Mouse (Mus musculus) ovary, postnatal 10 days (tissue): ENCODE results near the gene Gm20431.
A peak's percentile ranks its signal among the peaks of the same experiment; 100 is the strongest.
"Not testable (repeated sequence)": the region's sequence is repeated elsewhere in the genome, so short reads cannot be mapped to it uniquely, and the experiment has no call there.

Experiments used
- DNase-seq: peaks from one replicate; pipeline ENCODE4 v3.0.0; 2022; ENCODE audit warnings: low spot score

The Gm20431 gene

DNA sequence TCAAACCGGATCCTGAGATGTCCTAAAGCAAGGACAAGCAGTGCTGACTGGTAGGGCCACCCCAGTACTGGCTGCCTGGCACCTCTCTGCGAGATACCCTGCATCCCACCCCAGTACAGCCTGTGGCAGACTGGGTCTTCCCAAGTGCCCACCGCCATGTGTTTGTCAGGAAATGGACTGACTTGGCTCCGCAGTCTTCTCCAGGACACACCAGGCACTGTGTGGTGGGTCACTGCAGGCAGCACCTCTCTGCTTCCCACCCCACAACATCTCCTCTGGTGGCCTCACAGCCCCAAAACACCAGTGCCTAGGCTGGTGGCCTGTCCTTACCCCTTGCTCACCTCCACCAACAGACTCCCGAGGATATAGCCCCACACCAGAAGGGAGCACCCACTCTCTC, 30.9 kb downstream of the Gm20431 start:
- DNase-seq: no peak

DNA sequence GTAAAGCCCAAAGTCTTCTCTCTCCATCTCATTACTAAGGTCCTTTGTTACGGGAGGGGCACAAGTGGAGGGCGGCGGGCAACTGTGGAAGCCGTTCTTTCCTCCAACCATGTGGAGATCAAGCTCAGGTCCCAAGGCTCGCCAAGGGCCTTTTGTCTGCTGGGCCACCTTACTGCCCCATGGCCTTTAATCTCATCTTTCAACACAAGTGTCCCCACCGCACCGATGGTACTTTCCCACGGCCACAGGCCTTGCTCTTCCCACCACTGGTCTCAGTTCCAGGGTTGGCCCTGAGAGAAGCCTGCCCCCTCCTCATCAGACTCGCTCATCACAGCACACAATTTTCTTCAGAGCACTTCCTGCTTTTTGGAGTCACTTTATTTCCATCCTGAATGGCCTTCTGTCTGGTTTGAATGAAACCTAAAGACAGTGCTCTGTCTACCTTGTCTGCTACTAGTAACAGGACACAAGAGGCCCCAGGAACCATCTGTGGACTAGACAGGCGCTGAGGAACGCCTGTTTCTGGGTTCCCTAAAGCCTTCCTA, 31.6 kb downstream of the Gm20431 start:
- DNase-seq: no peak

DNA sequence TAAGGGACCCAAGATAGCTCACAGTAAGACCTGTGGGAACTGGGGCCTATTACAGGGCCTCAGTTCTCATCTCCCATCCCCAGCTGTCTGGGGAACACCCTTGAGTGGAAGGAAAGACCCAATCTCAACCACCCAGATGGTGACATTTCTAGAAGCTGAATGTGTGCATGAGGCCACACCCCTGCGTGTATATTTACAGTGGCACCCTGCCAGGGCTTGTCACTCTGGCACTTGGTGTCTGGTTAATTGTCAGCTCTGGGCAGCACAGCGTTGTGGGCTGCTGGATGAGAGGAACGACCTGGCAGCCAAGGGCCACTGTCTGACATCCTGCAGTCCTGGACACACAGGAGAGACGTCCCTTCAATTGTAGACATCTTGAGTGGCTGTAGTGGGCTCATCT, 32.4 kb downstream of the Gm20431 start:
- DNase-seq: no peak

DNA sequence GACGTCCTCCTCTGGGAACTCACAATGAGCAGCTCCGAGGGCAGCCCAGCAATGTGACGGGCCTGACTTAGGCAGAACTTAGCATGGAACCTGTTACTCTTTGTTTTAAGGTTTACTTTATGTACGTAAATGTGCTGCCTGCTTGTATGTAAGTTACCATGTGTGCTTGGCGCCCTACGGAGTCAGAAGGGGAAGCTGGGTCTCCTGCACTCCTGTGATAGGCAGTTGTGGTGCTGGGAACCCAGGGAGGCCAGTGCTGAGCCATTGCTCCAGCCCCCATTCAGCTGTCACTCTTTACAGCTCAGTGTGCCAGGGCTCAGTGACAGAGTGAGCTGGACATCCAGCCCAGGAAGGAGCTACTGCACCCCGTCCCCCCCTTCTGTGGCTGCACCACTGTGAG, 34.3 kb downstream of the Gm20431 start:
- DNase-seq: no peak

DNA sequence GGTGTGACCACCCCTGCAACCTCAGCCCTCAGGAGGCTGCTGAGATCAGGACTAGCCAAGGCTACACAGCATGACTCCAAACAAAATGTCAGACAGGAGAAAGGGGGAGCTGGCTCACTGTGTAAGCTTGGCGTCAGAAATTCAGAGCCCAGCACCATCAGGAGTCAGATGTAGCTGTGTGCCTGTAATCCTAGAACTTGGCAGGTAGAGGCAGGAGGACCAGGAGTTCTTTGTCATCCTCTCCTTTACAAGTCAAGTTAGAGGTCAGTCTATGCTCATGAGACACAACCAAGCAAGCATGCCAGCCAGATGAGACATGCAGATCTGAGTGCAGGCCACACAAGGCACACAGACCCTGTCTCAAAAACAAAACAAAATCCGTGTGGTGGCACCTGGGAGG, 35.6 kb downstream of the Gm20431 start:
- no peak for DNase-seq

DNA sequence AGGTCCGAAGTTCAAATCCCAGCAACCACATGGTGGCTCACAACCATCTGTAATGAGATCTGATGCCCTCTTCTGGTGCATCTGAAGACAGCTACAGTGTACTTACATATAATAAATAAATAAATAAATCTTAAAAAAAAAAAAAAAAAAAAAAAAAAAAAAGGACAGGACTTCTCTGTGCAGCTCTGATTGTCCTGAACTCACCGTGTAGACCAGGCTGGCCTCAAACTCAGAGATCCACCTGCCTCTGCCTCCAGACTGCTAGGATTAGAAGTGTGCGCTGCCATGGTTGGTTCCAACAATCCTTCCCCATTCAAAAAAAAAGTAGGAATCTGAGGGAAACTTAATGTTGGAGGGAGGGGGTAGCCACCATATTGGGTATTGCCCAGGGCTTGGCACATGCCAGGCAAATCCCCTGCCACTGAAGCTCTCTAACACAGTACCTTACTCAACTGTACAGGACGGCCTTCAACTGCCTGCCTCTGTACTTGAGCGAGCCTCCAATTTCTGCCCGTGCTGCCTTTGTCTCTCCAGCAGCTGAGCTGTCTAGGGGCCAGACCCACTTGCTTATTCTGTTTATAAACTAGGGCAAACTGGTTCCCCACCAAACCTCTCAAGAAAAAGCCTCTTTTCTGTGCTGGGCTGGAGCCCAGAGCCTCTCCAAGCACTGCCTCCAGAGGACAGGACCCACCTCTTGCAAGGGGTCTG, 36.8 kb downstream of the Gm20431 start:
- no peak for DNase-seq

DNA sequence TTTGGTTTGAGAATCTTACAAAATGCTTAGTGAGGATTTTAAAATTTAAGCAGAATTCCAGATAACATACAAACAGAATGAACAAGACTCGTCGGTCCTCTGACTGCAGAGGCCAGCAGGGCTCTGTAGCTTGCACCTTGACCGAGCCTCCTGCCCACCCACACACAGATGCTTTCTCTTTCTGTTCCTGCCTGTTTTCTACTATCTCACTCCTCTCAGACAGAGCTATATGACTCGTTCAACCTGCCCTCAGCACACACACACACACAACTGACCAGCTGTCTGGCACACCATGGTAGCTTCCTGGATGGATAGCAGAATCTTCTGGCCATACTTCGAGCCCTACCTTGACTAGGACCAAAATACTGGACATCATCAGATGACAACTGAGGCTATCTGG, 38.3 kb downstream of the Gm20431 start:
- no peak for DNase-seq

DNA sequence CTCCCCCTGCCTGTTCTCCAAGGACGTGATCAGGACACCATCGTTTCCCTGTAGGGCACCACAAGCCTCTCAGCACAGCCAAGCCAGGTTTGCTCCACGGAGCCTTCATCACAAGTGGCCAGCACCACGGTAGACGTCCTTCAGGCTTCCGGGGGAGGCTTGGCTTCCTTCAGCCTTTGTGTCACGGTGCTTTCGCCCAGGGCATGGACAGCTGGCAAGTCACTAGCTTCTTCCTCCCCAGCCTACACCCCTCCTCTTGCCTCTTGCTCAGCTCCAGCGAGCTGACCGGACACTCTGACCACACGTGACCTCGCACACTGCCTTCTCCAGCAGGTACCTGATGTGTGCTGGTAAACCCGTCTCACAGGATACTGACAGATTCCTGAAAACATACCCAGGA, 38.9 kb downstream of the Gm20431 start:
- DNase-seq: no peak

DNA sequence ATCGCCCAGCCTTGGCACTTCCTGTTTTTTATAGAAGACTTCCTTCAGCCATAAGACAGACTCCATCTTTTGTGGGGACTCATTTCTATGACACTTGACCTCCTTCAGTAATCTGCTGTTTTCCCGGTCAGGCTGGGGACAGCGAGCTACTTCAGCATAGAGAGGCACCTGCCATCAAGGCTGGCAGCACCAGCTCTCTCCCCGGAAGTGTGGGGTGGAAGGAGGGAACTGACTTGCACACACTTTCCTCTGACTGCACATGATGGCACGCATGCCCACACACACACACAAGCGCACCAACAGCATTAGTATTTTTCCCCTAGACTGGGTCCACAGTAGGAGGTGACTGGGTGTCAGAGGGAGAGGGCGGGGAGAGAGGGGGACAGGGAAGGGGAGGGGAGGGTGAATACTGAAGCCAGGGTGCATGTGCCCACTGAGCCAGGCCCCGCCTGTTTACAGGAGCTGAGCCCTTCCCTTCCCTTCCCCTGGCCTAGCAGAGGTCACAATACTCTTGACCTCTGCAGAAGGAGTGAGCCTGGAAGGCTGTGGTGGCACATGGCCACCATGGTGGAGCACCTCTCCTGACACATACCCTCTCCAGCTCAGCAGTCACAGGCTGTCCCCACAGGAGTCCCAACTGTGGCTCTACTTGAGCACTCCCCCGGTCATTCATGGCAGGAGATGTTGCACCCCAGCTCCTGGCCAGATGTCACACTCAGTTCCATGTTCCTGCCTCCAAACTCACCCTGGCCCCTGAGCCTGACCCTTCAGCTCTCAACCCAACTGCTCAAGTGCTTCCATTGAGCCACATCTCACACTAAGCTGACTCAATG, 39.8 kb downstream of the Gm20431 start:
- no peak for DNase-seq

DNA sequence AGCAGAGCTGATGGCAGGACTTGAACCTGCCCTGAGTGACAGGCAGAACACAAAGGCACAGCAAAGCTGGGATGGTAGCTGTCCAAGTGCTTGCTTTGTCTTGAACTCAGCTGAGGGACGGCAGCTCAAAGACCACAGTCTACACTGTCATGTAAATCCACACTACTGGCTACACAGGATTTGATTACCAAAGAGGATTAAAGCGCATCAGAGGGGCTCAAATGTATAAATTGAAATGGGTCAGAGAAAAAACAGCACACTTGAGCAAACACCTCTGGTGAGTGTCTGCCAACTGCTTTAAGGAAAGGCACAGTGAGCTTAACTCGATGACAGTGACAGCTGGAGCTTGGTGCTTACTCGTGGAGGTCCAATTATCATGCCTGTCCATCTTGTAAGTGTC, 43.8 kb downstream of the Gm20431 start:
- no peak for DNase-seq

DNA sequence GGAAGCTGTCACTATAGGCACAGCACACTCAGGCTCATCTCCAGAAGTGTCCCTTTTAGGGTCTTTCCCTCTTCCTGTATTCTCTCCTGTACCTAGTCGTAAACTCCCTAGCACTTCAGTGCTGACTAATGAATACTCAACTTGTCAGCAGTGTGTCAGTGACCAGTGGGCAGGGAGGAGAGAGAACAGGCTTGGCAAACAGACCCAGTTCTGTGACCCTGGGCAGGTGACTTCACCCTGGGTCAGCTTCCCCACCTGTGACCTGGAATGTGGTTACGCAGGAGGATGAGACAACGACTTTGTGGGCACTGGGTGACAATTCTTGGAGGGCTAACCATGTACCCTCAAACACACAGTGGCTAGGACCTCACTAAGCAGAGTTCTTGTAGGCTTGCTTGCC, 44.3 kb downstream of the Gm20431 start:
- DNase-seq: no peak

DNA sequence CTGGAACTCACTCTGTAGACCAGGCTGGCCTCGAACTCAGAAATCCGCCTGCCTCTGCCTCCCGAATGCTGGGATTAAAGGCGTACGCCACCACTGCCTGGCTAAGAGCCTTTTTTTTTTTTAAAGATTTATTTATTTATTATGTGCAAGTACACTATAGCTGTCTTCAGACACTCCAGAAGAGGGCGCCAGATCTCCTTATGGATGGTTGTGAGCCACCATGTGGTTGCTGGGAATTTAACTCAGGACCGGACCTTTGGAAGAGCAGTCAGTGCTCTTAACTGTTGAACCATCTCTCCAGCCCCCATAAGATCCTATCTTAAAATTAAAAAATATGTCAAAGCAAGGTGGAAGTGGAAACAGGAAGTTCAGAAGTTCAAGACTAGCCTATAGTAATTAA, 48.0 kb downstream of the Gm20431 start:
- not testable (repeated sequence) for DNase-seq

DNA sequence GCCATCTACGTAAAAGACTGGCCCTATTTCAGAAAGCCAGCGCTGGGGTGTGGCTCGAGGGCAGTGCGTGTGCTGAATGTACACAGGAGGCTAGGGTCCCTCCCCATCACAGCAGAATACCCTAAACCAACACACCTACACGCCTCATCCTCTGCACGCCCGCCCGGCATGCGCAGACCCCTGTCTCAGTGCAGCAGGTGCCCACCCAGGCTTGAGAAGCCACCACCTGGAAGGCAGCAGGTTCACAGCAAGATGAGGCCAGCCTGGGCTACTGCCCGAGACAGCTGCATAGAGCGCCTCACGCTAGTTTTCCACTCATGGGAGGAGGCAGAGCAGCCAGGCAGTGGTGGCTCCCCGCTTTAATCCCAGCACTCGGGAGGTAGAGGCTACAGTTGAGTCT, 49.2 kb downstream of the Gm20431 start:
- no peak for DNase-seq

DNA sequence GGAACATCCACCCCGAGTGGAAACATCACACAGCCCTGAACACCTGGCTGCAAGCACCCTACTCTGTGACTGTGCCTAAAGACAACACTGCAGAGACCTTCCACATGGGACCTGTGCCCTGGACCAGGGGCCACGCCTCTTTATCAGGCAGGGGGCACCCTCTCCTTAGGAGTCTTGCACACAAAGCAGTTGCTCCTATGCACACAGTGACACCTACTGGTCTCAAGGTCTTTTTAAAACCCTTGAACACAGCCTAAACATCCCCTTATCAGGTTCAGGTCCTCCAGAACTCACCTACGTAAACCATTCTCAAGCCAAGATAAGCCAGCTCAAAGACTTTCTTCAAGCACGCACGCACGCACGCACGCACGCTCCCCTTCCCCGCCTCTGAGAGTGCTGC, 50.0 kb downstream of the Gm20431 start:
- DNase-seq: no peak

DNA sequence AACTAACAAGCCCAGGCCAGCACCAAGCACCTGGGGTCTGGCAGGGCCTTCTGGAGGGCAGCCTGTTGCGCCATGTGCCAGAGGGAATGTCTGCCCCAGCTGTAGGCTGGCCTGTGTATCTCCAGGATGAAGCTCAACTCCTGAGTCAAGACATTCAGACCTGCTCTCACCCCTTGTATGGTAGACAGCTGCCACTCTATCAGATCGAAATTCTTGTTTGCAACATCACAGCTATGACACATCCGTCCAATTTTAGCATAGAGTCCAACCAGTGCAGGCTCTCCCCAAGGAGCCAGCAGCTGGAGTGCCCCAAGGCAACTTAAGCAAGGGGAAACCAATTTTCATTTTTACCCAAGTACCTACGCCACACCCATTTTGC, 54.6 kb downstream of the Gm20431 start:
- no peak for DNase-seq

DNA sequence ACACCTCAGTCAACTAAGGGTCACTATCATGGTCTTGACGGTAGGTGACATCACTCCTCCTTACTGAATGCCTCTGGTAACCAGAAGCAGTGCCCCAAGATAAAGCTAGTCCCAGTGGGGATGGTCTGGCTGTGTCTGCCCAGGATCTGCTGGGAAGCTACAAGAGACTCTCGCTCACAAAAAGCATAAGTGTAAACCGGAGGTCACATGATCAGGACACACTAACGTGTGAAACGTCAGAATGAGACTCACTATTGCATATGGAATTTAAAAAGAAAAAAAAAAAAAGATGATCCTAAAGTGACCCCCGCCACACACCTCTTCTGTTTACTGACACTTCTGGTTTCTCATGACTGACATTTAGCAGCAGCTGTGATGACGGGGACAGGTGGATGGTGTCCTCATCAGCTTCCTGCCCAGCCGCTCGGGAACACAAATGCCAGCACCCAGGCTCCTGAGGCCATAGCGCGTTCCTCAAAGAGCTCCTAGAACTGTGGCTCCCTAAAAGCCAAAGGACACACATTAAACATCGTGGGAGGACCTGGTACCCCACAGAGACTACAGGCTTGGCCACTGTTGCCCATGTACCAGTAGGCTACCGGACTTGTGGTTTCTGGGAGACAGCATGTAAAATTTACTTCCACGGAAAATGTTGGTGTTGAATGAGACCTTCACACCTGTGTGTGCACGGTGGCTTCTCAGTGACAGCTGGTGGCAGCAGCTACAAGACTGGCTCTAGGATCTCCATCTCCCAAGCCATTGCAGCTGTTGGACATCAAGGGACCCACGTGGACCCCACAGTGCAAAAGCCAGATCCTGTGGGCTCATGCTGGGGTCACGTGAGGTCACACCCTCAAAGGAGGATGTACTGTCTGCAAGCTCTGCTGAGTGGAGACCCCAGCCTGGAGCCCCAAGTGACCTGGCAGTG, 55.2 kb downstream of the Gm20431 start:
- no peak for DNase-seq

DNA sequence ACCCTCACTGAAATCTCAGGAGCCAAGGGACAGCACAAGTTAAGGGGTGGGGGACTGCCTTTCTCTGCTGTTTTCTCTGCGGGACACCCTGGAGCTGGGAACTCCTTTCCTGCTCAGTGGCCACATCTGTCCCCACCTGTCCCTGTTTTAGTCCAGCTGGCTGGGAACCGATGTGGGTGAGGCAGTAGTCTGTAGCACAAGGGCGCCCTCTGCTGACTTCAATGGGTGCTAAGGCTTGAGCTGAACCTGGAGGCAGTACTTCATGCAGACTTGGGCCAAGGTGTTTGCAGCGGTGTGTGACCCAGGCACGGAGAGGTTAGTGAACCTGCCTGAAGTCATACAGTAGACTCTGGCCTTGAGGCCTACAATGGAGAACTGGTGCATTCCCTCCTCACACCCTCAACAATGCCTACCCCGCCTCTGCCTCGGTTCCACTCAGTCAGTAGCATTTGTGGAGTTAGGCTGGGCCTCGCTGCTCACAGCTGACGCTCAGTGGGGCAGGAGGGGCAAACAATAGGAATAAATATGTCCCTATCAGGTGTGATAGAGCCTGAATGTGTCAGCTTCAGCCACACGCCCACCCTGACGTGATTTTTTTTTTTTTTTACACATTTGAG, 56.0 kb downstream of the Gm20431 start:
- peak; percentile 82 for DNase-seq

DNA sequence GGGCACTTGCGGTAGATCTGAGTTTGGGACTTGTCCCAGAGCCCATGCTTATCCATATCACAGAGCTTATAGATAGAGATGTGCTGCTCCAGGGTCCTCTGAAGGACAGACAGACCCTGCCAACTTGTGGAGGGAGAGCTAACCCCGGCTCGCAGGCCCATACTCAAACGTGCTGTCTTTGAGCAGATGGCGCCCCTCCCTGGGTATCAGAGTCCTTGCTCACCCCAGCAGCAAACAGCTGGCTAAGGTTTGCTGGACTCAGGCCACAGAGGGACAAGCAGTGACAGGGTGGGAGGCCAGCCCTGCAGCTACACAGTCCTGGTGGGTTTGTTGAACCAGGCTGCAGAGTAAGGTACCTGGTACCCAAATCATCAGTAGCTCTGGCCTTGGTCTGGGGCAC, 58.3 kb downstream of the Gm20431 start:
- DNase-seq: no peak

DNA sequence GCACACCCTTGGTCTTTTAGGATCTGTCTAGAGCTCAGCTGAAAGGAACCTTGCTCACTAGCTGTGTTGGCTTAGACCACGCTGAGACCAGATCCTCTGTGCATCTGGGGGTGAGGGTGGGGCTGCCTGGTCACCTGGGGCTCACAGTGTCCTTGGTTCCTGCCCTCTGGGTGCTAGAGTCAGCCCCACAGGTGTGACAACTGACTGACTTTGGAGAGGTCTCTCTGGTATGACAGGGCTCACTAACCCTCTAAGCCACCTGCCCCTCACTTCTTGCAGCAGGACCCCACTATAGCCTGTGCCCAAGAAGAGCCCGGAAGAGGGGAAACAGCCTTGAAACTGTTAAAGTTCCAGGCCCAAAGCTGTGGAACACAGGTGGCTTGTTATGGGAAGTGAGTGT, 58.9 kb downstream of the Gm20431 start:
- DNase-seq: no peak

DNA sequence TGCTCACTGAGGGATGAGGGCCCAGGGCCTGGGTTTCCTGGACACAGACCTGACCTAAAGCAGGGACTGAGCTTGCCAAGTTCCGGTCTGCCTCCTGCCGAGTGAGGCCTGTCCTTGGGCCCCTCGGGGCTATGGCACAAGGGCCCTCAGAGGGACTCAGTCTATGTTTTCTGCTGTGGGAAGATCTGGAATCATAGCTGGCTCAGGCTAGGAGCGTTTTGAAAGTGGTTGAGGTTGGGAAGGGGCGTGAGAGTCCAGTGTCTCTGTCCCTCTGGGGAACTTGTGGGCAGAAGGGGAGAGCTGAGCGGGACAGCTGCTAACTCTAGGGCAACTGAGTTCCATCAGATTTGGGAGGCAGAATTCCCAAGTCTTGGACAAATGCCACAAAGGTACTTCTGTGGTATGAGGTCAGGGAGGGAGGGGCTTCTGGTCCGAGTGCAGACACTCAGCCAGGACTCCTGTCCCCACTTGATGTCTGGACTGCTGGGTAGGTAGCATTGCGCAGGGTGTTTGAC, 60.8 kb downstream of the Gm20431 start:
- no peak for DNase-seq

DNA sequence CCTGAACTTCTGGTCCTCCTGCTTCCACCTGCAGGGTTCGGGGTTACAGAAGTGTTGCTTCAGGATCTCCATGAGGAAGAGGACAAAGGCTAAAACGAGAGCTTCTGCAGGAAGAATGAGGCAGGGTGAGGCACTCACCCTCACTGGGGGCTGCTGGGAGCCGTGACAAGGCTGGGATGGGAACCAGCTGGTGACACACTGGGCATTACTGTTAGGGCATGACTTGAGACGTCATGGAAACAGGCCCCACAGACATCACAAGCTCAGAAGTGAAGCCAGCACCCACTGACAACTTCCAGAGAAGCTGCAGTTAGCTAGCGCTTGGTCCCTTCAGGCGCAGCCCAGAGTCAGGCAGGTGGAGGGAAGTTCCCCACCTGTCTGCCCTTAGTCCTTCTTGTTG, 61.4 kb downstream of the Gm20431 start:
- no peak for DNase-seq

DNA sequence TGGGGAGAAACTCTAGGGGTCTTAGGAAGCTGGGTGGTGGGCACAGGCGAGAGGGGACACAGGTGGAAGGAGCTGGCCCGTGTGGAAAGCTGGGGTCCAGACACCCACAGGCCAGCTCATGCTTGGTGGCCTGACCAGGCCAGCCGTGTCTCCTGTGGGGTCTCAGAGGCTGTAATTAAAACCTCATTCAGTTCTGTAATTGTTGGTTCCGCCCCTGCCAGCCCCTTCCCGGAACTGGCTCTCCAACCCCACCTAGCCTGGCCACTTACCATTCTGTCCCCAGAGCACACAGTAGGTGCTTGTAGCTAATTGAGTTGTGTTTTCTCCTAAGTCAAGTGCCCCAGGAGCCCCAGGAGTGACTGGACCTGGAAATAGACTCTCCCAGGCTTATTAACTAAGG, 62.1 kb downstream of the Gm20431 start:
- no peak for DNase-seq
